Mouse (Mus musculus): ENCODE measurements around the gene Specc1. TPM values are rescaled to one million over a fixed set of nuclear protein-coding genes. Genes with fewer than 3 reads are reported as not detected.

Gene Specc1
- polyA plus RNA-seq, 1 experiment from 2014 or later: 8.0 TPM

GRCm38 (mm10) chr11:62270851-62271250 is 314.3 kb downstream of the Specc1 start:
- ATAC-seq: no peak
- H3K4me1 ChIP-seq (ENCODE audit: control insufficient read depth, insufficient read depth, low read length): peaks cover 3% of the 10 kb centered on the region; the same call in 1 of the 2 replicates
- H3K9ac ChIP-seq (ENCODE audit: low read depth, low read length): no peak overlapping the region
- H3K27me3 ChIP-seq (ENCODE audit: control insufficient read depth, insufficient read depth, low read depth, low read length): no peaks in the 10 kb centered on the region
- H3K9me3 ChIP-seq (replicated peaks; ENCODE audit: control insufficient read depth, low read length, poor library complexity, severe bottlenecking): no peaks in the 10 kb centered on the region
- H3K4me2 ChIP-seq (ENCODE audit: low read length): no peak overlapping the region
- no peak overlapping the region for H3K4me3 ChIP-seq (ENCODE audit: low read depth, low read length)
- no peaks in the 10 kb centered on the region for H3K36me3 ChIP-seq (ENCODE audit: control insufficient read depth, insufficient read depth, low read length)
- no peak overlapping the region for H3K27ac ChIP-seq (ENCODE audit: low read length)
- 66% methylated on average over 5 of the region's 5 CpGs for WGBS

Other genes starting within 250 kb of the Specc1 start
- gene Slc5a10, start 235.9 kb upstream of the Specc1 start, polyA plus RNA-seq (2015; fragmentation: Nextera tagmentation; extraction: Ambion mirVana): not detected in 2 replicates
- gene Prpsap2, start 194.7 kb upstream of the Specc1 start, polyA plus RNA-seq (2015; fragmentation: Nextera tagmentation; extraction: Ambion mirVana): 55.3 TPM in 2 replicates
- 43.9 and 44.0 TPM in 2 replicates for gene Ulk2, start 101.7 kb upstream of the Specc1 start, polyA plus RNA-seq (2015; fragmentation: Nextera tagmentation; extraction: Ambion mirVana)
- 10.3 and 12.2 TPM in 2 replicates for gene Akap10, start 26.5 kb upstream of the Specc1 start, polyA plus RNA-seq (2015; fragmentation: Nextera tagmentation; extraction: Ambion mirVana)

All from midbrain, embryonic 16.5 days (tissue).